Mouse (Mus musculus) olfactory bulb, adult 2 months (tissue): ENCODE measurements around the gene Acadm.

Experiments used
- CTCF ChIP-seq: fragments of 200-500 bp; IDR thresholded peaks from 2 replicates; pipeline ENCODE4 v1.5.1; 2012; ENCODE audit warnings: low read depth, mild to moderate bottlenecking, low read length, moderate library complexity; ENCODE audit not compliant: insufficient read depth
- POLR2A ChIP-seq: fragments of 200-500 bp; IDR thresholded peaks from 2 replicates; pipeline ENCODE4 v1.6.1; 2012; ENCODE audit warnings: mild to moderate bottlenecking, low read depth, low read length, moderate library complexity; ENCODE audit not compliant: insufficient read depth

GRCm38 (mm10) chr3:153901904-153902303 is 42.5 kb downstream of the Acadm start:
- no peak for TF ChIP-seq CTCF
- no peak for TF ChIP-seq POLR2A
